Mouse (Mus musculus) 3T3-L1 (cell line): ENCODE measurements around the gene Tmem237.
A peak's percentile ranks its signal among the peaks of the same experiment; 100 is the strongest.

Experiments used
- DNase-seq: peaks from one replicate; pipeline ENCODE4 v3.0.0-alpha.2; 2015; ENCODE audit warnings: low read depth, low spot score

Gene Tmem237

GRCm38 (mm10) chr1:59101020-59101419 lies 19.2 kb downstream of the Tmem237 start:
- DNase-seq: no peak

- no peak for DNase-seq
Measured at GRCm38 (mm10) chr1:59094705-59095104, 25.5 kb downstream of the Tmem237 start, which contains the start of gene C2cd6. Gene C2cd6, minus strand, starts transcription at chr1:59094900.

- DNase-seq: peak; percentile 4
Measured at GRCm38 (mm10) chr1:59070867-59071266, 49.3 kb downstream of the Tmem237 start.

- DNase-seq: peak; percentile 77
Measured at GRCm38 (mm10) chr1:59067976-59068375, 52.2 kb downstream of the Tmem237 start.

- DNase-seq: no peak
Measured at GRCm38 (mm10) chr1:59063697-59064096, 56.5 kb downstream of the Tmem237 start.

- DNase-seq: no peak
Measured at GRCm38 (mm10) chr1:59056955-59057354, 63.3 kb downstream of the Tmem237 start.

GRCm38 (mm10) chr1:59051306-59051705 lies 68.9 kb downstream of the Tmem237 start:
- DNase-seq: no peak
